Mouse (Mus musculus) heart, adult 2 months (tissue): Measurements from ENCODE around the gene Metap1. TPM values are rescaled to one million over a fixed set of nuclear protein-coding genes. Genes with fewer than 3 reads are reported as not detected.

ENCODE experiments used
- DNase-seq, 2 experiments: peaks; one replicate each; pipeline ENCODE4 v3.0.0; 2021
- H3K27ac ChIP-seq: fragments of 200-600 bp; 2 replicates; pipeline ENCODE4 v1.8.1; 2022
- H3K27me3 ChIP-seq: fragments of 200-500 bp; 2 replicates; pipeline ENCODE4 v1.6.1; 2012; ENCODE audit warnings: mild to moderate bottlenecking, low read length, inconsistent platforms, mixed read lengths; ENCODE audit not compliant: control insufficient read depth, insufficient read depth
- H3K36me3 ChIP-seq: fragments of 200-500 bp; 2 replicates; pipeline ENCODE4 v1.6.1; 2012; ENCODE audit warnings: low read length, inconsistent platforms; ENCODE audit not compliant: control insufficient read depth, insufficient read depth
- H3K4me1 ChIP-seq: fragments of 200-500 bp; 2 replicates; pipeline ENCODE4 v1.6.1; 2011; ENCODE audit warnings: low read length; ENCODE audit not compliant: control insufficient read depth, insufficient read depth
- H3K4me3 ChIP-seq: fragments of 200-600 bp; 2 replicates; pipeline ENCODE4 v1.8.1; 2022
- H3K79me2 ChIP-seq: fragments of 200-500 bp; replicated peaks from 2 replicates; pipeline ENCODE4 v1.6.1; 2012; ENCODE audit warnings: mild to moderate bottlenecking, inconsistent platforms, low read length, moderate library complexity, mixed read lengths; ENCODE audit not compliant: control insufficient read depth, insufficient read depth
- H3K9ac ChIP-seq: fragments of 200-500 bp; 2 replicates; pipeline ENCODE4 v1.6.1; 2012; ENCODE audit warnings: low read depth, mild to moderate bottlenecking, control low read depth, inconsistent platforms, low read length, mixed read lengths
- CTCF ChIP-seq: fragments of 200-600 bp; IDR thresholded peaks from 2 replicates; pipeline ENCODE4 v1.8.1; 2022; ENCODE audit warnings: antibody characterized with exemption, mild to moderate bottlenecking, moderate library complexity
- EP300 ChIP-seq: fragments of 200-500 bp; IDR thresholded peaks from 2 replicates; pipeline ENCODE4 v1.6.1; 2011; ENCODE audit warnings: low read depth, low read length, control low read depth; ENCODE audit not compliant: insufficient read depth
- POLR2A ChIP-seq: fragments of 200-500 bp; IDR thresholded peaks from 2 replicates; pipeline ENCODE4 v1.6.1; 2011; ENCODE audit warnings: mild to moderate bottlenecking, low read depth, low read length, control low read depth; ENCODE audit not compliant: insufficient read depth
- WGBS: fragments of 180-500 bp; shearing (Covaris S2); methylation state at CpG from one replicate; pipeline ENCODE4 v1.1.7; 2018; 5-methylcytosine and 5-hydroxymethylcytosine counted together
- intact Hi-C: fragments of 180-260 bp; cut with DNase I; formaldehyde crosslinking; loops from one replicate; pipeline ENCODE4 v1.15.1; 2025
- polyA plus RNA-seq: library from polyadenylated mRNA; depleted of rRNA; stranded (reverse); fragments of >200 nt; gene quantifications from 2 replicates; pipeline ENCODE4 v1.2.3, GENCODE M21; 2012
- total RNA-seq, 2 experiments: library from RNA; stranded (reverse); gene quantifications; 2 replicates each; pipeline ENCODE4 v1.2.3; 2021

Gene Metap1
- total and polyA plus RNA-seq, 3 experiments, result 21.3 to 39.1 (median 34.5) TPM

GRCm38 (mm10) chr3:138510471-138510870 lies 21.2 kb upstream of the Metap1 start:
- 81% methylated on average over 5 of the region's 5 CpGs for WGBS
- Histone ChIP-seq H3K36me3 (no peaks in the 10 kb centered on the region), H3K27me3 (no peaks in the 10 kb centered on the region), H3K4me1 (no peaks in the 10 kb centered on the region), H3K9ac (no peak overlapping the region), H3K79me2 (no peaks in the 10 kb centered on the region), H3K27ac (no peak overlapping the region), H3K4me3 (no peak overlapping the region)
- TF ChIP-seq POLR2A (no peak), EP300 (no peak), CTCF (no peak)
- intact Hi-C loops, result no loop called here
- no peak for DNase-seq

- intact Hi-C loops, result no loop called here
- DNase-seq, result no peak
- Histone ChIP-seq H3K36me3 (no peaks in the 10 kb centered on the region), H3K27ac (no peak overlapping the region), H3K4me1 (no peaks in the 10 kb centered on the region), H3K4me3 (no peak overlapping the region), H3K79me2 (no peaks in the 10 kb centered on the region), H3K9ac (no peak overlapping the region), H3K27me3 (no peaks in the 10 kb centered on the region)
- TF ChIP-seq CTCF, result no peak
- 76% methylated on average over 2 of the region's 2 CpGs for WGBS
These were observed 20.3 kb upstream of the Metap1 start for GRCm38 (mm10) chr3:138509581-138509980.

GRCm38 (mm10) chr3:138506749-138507148 lies 17.4 kb upstream of the Metap1 start:
- Histone ChIP-seq H3K4me3 (no peak overlapping the region), H3K36me3 (no peaks in the 10 kb centered on the region), H3K4me1 (no peaks in the 10 kb centered on the region), H3K9ac (no peak overlapping the region), H3K27ac (no peak overlapping the region), H3K79me2 (no peaks in the 10 kb centered on the region), H3K27me3 (no peaks in the 10 kb centered on the region)
- TF ChIP-seq CTCF (peak; percentile 71), POLR2A (no peak), EP300 (no peak)
- 50% methylated on average over 6 of the region's 6 CpGs for WGBS
- DNase-seq, result no peak
- intact Hi-C loops, result loop anchor here (2.0 kb wide), 1 partner anchor 114 kb away; no protein-coding TSS in a partner anchor

GRCm38 (mm10) chr3:138503754-138504153 lies 14.4 kb upstream of the Metap1 start:
- no peaks in the 10 kb centered on the region for H3K79me2 ChIP-seq
- no peak for TF ChIP-seq EP300
- no peak for TF ChIP-seq POLR2A
- TF ChIP-seq CTCF, result no peak
- H3K9ac ChIP-seq, result no peak overlapping the region
- no peaks in the 10 kb centered on the region for H3K4me1 ChIP-seq
- 48% methylated on average over 11 of the region's 11 CpGs for WGBS
- no peak for DNase-seq
- intact Hi-C loops, result no loop called here
- no peak overlapping the region for H3K27ac ChIP-seq
- H3K36me3 ChIP-seq, result no peaks in the 10 kb centered on the region
- no peak overlapping the region for H3K4me3 ChIP-seq
- no peaks in the 10 kb centered on the region for H3K27me3 ChIP-seq

GRCm38 (mm10) chr3:138499854-138500740 lies 10.8 kb upstream of the Metap1 start:
- WGBS, result 78% methylated on average over 15 of the region's 15 CpGs
- intact Hi-C loops, result no loop called here
- H3K4me1 ChIP-seq, result no peaks in the 10 kb centered on the region
- no peak overlapping the region for H3K27ac ChIP-seq
- TF ChIP-seq EP300 (no peak), POLR2A (no peak), CTCF (no peak)
- no peak overlapping the region for H3K4me3 ChIP-seq
- no peak overlapping the region for H3K9ac ChIP-seq
- no peaks in the 10 kb centered on the region for H3K27me3 ChIP-seq
- no peaks in the 10 kb centered on the region for H3K36me3 ChIP-seq
- DNase-seq, result no peak
- H3K79me2 ChIP-seq, result no peaks in the 10 kb centered on the region

GRCm38 (mm10) chr3:138498731-138499130 lies 9.4 kb upstream of the Metap1 start:
- TF ChIP-seq CTCF (no peak), POLR2A (no peak), EP300 (no peak)
- Histone ChIP-seq H3K79me2 (no peaks in the 10 kb centered on the region), H3K27me3 (no peaks in the 10 kb centered on the region), H3K9ac (no peak overlapping the region), H3K4me3 (no peak overlapping the region), H3K27ac (no peak overlapping the region), H3K36me3 (no peaks in the 10 kb centered on the region), H3K4me1 (no peaks in the 10 kb centered on the region)
- intact Hi-C loops, result no loop called here
- no peak for DNase-seq
- WGBS, result 77% methylated on average over 4 of the region's 4 CpGs
